Mouse (Mus musculus) cortical plate, adult 2 months (tissue): ENCODE results near the gene Xpr1. TPM values are rescaled to one million over a fixed set of nuclear protein-coding genes. Genes with fewer than 3 reads are reported as not detected.
A peak's percentile ranks its signal among the peaks of the same experiment; 100 is the strongest.
"Not testable (repeated sequence)": the region's sequence is repeated elsewhere in the genome, so short reads cannot be mapped to it uniquely, and the experiment has no call there.

Source experiments
- H3K27ac ChIP-seq: fragments of 200-500 bp; 2 replicates; pipeline ENCODE4 v1.5.1; 2012; ENCODE audit warnings: low read length, control low read depth, inconsistent platforms; ENCODE audit not compliant: insufficient read depth
- H3K4me1 ChIP-seq: fragments of 200-500 bp; 2 replicates; pipeline ENCODE4 v1.6.1; 2011; ENCODE audit warnings: low read length; ENCODE audit not compliant: control insufficient read depth, insufficient read depth
- H3K4me3 ChIP-seq: fragments of 200-500 bp; 2 replicates; pipeline ENCODE4 v1.5.1; 2011; ENCODE audit warnings: mild to moderate bottlenecking, low read length, control low read depth; ENCODE audit not compliant: insufficient read depth
- CTCF ChIP-seq: fragments of 200-500 bp; IDR thresholded peaks from 2 replicates; pipeline ENCODE4 v1.5.1; 2011; ENCODE audit warnings: mild to moderate bottlenecking, control low read depth, low read length; ENCODE audit not compliant: insufficient read depth; ENCODE audit errors: extremely low read depth
- POLR2A ChIP-seq: fragments of 200-500 bp; IDR thresholded peaks from 2 replicates; pipeline ENCODE4 v1.6.1; 2011; ENCODE audit warnings: mild to moderate bottlenecking, low read length, control low read depth; ENCODE audit not compliant: insufficient read depth; ENCODE audit errors: extremely low read depth
- polyA plus RNA-seq: library from polyadenylated mRNA; depleted of rRNA; stranded (reverse); fragments of >200 nt; gene quantifications from 2 replicates; pipeline ENCODE4 v1.2.3, GENCODE M21; 2012

Gene Xpr1
- polyA plus RNA-seq, 1 experiment, result 37.9 TPM

DNA sequence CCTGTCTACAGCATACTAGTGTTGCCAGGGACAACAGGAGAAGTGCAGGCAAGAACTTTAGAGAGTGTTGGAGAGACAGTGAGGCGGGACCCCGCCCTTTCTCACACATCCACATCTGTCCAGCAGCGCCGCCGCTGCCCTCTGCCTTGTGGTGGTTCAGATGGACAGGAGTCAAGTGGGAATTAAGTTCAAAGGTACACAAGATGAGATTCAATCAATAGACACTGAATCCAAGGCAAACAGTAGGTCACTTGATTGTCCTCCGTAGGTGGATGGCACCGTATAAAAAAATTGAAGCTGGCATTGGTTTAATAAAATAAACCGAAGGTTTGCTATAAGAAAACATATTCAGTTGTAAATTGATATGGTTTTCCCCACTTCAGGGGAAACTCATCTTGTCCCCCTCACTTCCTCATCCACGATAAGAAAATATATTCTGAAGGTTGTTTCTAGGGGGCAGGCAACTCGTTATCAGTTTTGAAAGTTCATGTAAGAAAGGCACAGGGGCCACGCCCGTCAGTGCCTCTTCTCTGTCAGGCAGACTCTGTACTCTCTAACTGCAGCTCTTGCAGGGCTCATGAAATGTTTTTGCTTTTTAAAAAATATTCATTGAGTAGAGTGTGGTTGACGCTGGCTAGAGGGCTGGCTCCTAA, 140.7 kb downstream of the Xpr1 start:
- peaks cover 1% of the 10 kb centered on the region; the same call in 1 of the 2 replicates for H3K4me1 ChIP-seq
- no peak overlapping the region for H3K4me3 ChIP-seq
- H3K27ac ChIP-seq, result no peak overlapping the region
- no peak for TF ChIP-seq POLR2A
- TF ChIP-seq CTCF, result no peak

DNA sequence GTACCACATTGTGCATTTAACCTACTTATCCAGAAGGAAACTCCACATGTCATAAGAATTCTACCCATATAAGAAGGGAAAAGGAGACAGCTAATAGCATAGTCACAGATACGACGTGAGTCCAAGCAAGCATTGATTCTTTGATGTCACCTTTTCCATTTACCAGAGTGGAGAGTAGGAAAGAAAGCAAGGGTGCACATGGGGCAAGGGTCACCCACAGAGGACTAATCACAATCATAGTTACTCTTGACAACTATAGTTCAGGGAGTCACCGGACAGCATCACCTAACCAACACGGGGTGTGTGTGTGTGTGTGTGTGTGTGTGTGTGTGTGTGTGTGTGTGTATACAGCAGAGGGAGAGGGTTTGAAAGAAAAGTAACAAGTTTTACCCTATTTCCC, 141.4 kb downstream of the Xpr1 start:
- Histone ChIP-seq H3K27ac (no peak overlapping the region), H3K4me3 (no peak overlapping the region), H3K4me1 (no peaks in the 10 kb centered on the region)
- TF ChIP-seq POLR2A (no peak), CTCF (no peak)

DNA sequence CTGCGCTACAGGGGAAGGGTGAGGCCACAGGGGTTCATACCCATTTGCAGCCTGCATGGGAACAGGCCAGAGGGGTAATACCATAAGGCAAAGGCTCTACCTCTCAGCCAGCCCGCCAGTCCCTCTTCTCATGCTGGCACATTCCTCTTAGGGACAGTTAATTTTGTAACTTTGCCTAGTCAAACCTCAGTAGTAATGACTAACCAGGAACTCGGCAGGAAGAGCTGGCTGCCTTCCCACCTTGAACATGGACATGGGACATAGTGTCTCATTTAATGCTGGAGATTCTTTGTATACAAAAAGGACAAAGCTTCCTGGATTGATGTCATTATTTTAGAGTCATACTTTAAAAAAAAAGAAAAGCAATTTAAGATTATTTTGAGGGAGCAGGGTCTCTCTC, 142.2 kb downstream of the Xpr1 start:
- Histone ChIP-seq H3K4me1 (no peaks in the 10 kb centered on the region), H3K27ac (no peak overlapping the region), H3K4me3 (no peak overlapping the region)
- TF ChIP-seq POLR2A, result no peak
- no peak for TF ChIP-seq CTCF

DNA sequence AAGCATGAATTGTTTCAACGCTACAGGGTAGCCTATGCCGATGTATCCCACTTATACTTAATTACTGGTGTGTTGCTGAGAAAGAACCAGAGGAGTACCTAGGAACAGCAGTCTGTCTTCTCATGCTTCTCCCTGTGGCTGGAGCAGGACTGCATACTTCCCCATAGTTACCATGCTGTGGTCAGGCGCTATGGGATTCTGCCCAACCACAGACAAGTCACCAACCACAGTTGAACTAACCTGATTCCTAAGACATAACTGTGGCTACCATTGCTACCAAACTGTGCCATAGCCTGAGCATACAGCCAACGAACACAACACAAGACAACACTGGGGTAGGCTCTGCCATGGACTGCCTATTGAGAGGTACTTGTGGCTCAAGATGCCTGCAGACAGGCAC, 144.3 kb downstream of the Xpr1 start:
- H3K4me3 ChIP-seq, result no peak overlapping the region
- H3K27ac ChIP-seq, result no peak overlapping the region
- TF ChIP-seq POLR2A, result no peak
- no peak for TF ChIP-seq CTCF
- no peaks in the 10 kb centered on the region for H3K4me1 ChIP-seq

DNA sequence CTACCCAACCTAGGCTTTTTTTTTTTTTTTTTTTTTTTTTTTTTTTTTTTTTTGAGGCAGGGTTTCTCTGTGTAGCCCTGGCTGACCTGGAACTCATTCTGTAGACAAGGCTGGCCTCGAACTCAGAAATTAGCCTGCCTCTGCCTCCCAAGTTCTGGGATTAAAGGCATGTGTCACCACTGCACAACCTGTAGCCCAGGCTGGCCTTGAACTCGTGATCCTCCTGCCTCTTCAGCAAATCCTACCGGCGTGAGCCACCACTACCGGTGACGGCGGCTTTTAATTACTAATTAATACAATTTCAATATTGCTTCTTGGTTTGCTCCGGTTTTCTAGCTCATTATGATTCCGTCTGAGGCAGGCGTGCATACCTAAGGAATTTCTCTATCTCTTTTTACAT, 154.7 kb downstream of the Xpr1 start:
- H3K4me3 ChIP-seq, H3K4me1 ChIP-seq: not testable (repeated sequence)

DNA sequence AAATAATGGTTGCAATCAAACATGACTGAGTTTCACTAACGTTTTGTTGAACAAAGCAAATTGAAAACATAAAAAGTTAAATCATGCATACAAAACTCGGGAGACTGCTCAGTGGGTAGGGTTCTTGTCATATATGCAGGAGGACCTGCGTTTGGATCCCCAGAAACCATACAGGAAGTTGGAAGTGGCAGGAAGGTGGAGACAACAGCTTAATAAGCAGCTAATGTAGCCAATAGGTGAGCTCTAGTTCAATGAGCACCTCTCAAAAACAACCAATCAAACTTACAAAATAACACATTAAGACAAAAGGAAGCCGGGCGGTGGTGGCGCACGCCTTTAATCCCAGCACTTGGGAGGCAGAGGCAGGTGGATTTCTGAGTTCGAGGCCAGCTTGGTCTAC, 162.9 kb downstream of the Xpr1 start:
- Histone ChIP-seq H3K27ac (no peak overlapping the region), H3K4me1 (peaks cover 7% of the 10 kb centered on the region), H3K4me3 (no peak overlapping the region)
- no peak for TF ChIP-seq POLR2A
- TF ChIP-seq CTCF, result no peak

More for the DNA sequence above, 154.7 kb downstream of the Xpr1 start:
- not testable (repeated sequence) for H3K27ac ChIP-seq

DNA sequence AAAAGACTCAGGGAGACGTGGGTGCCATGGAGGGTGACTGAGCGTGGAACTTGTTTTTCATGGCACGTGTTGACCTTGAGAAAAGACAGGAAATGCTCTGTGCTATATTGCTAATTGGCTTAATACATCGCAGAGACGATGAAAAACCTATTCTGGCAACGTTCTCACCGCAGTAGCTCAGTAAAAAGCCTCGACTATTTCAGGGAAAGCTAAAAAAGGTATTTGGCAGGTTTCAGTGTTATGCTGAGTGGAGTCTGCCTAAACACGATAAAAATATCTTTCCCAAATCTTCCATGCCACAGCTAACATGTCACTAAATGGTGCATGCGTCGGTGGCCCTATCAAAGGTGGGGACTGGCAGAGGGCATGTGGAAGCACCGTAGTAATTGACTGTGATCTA, 164.1 kb downstream of the Xpr1 start:
- TF ChIP-seq POLR2A (no peak), CTCF (no peak)
- H3K4me1 ChIP-seq, result peaks cover 7% of the 10 kb centered on the region
- H3K4me3 ChIP-seq, result no peak overlapping the region
- H3K27ac ChIP-seq, result peak overlapping the region; percentile 31

DNA sequence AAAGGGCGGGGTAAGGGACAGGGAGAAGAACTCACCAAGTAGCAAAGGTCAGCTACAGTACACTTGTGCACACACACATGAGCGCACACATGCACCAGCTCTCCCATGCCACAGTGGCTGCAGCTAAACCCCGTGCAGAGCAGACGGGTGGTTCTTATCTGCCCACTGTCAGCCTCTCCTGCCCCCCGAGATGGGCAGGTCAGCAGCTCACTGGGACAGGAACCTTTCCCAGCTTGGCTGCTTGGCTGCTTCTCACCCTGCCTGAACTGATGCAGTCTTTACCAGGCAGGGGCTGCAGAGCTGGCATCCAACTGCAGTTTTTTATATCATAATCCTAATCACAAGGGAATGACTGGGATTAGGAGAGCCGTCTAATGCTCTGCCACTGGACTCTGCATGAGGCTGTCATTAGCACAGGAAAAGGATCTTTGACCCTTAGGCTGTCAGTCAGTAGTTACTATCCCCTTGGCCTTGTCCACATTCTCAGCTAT, 164.5 kb downstream of the Xpr1 start:
- Histone ChIP-seq H3K4me1 (peaks cover 7% of the 10 kb centered on the region), H3K27ac (peak overlapping the region; percentile 31), H3K4me3 (no peak overlapping the region)
- TF ChIP-seq POLR2A, result no peak
- no peak for TF ChIP-seq CTCF

DNA sequence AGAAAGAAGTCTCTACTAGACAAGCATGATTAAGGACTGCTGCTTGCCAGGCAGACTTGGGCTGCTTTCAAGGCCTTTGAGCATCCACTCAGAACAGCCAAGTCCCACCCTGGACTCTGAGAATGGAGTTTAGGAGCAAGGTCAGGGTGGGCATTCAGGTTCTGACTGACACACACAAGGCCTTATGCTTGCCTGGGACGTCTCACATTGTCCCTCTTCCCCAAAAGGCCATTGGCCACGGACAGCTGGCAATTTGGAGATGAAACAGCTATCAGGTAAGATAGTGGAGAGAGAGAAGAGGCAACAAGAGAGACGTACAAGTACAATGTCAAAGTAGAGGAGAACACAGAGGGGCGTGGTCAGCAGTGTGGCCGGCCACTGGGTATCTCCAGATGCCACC, 165.6 kb downstream of the Xpr1 start:
- H3K27ac ChIP-seq, result no peak overlapping the region
- TF ChIP-seq CTCF (no peak), POLR2A (no peak)
- peaks cover 7% of the 10 kb centered on the region for H3K4me1 ChIP-seq
- no peak overlapping the region for H3K4me3 ChIP-seq

DNA sequence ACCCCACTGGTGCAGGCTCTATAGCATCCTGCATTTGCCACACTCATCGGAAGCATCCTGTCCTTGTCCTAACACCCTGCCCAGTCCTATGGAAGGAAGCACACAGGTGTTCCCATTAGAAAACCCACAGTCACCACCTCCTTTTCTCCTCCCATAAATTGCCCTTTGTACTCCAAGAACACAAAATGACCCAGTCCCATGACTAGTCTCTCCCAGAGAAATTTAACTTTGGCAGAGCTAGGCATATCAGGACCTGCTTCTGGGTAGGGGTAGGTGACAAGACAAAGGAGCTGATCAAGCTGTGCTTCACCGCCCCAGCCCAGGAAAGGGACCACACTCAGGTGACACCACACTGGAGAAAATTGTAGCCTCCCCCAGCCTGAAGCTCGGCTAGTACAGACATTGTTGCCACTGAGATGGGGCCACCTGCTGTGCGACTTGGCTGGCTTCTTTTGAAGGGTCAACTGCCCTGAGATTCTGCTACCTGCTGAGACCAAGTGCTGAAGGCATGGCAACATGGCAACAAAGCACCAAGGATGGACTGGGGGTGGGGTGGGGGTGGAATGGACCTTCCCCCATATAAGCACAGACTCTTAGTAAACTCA, 166.6 kb downstream of the Xpr1 start:
- no peak for TF ChIP-seq CTCF
- TF ChIP-seq POLR2A, result no peak
- H3K27ac ChIP-seq, result no peak overlapping the region
- H3K4me1 ChIP-seq, result peaks cover 7% of the 10 kb centered on the region
- H3K4me3 ChIP-seq, result no peak overlapping the region

DNA sequence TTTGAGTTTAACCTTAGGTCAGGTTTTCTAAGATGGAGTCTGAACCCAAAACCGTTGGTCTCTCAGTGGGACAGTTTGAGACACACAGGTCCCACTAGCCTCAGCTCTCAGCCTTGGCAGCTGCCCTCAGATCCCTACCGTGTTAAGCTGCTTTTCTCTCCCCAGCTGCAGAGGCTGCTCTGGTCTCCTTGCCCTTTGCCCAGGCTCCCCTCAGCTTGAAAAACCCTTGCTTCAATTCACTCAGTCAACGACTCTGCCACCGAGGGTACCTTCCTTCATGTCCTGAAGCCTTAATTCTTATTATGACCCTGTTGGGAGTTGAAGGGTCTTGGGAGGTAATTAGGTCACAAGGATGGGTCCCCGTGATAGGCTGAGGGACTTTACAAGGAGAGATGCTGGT, 167.3 kb downstream of the Xpr1 start:
- Histone ChIP-seq H3K27ac (no peak overlapping the region), H3K4me1 (peaks cover 7% of the 10 kb centered on the region), H3K4me3 (no peak overlapping the region)
- TF ChIP-seq CTCF (no peak), POLR2A (no peak)
